Mouse (Mus musculus) embryonic fibroblast, embryonic 13.5 days (primary cell): ENCODE results near the gene Dock9.

Source experiments
- CTCF ChIP-seq: IDR thresholded peaks from 2 replicates; pipeline ENCODE4 v1.5.1; 2011; ENCODE audit warnings: mild to moderate bottlenecking, control low read depth, low read length, moderate library complexity, borderline replicate concordance; ENCODE audit not compliant: insufficient read depth
- POLR2A ChIP-seq: IDR thresholded peaks from 2 replicates; pipeline ENCODE4 v1.6.1; 2011; ENCODE audit warnings: low read depth, mild to moderate bottlenecking, control low read depth, low read length, moderate library complexity

GRCm38 (mm10) chr14:121678445-121678844 lies 119.2 kb downstream of the Dock9 start:
- TF ChIP-seq CTCF (no peak), POLR2A (no peak)
